Mouse (Mus musculus) right cerebral cortex, postnatal 25 days (tissue): ENCODE data around the gene Btnl10.

ENCODE experiments used
- DNase-seq: peaks from one replicate; pipeline ENCODE4 v3.0.0; 2022

The Btnl10 gene

DNA sequence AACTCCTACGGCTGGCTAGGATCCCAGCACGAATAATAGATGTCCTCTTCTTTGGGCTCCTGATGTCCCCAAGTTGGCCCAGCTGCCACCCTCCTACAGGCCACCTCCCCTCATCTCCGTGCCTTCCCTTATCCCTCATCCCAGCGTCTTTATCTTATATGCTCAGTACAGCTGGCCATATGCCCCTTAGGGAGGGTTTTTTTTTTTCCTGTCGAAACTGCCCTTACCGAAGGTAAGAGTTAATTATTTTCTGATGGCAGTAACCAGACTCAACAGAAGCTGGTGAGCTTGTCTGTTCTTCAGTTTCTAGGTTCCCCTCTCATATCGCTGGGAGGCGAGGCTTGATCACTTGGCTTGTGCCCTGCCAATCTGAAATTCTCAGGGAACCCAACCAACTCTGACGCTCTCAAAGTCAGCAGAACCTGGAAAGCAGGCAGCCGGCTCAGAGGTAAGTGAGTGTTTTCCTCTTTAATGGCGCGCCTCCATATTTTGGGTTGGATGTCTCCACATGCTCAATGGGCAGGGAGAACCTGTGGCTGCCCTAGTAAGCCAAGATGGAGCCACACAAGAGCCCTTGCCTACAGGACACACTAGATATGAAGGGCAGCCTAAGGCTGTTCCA is at the start of gene Btnl10:
Gene Btnl10 (plus strand): TSS at position 164 of the 622 bp plus-strand sequence.
- DNase-seq: no peak

DNA sequence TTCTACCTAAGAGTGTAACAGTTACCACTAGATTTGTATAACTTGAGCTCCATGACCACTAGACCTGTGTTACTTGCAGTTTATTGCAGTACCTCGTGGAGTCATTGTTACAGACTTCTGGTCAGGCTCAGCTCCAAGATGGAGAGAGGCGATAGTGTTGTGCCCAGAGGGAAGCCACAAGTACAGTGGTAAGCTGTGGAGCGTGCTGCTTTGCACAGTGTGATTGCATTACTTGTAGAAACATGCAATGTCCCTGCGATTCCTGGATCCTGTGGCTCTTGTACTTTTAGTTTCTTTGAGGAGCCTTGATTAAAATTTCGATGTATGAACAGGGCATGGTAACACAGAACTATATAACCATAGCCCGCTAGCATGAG is 49.8 kb upstream of the Btnl10 start:
- no peak for DNase-seq

DNA sequence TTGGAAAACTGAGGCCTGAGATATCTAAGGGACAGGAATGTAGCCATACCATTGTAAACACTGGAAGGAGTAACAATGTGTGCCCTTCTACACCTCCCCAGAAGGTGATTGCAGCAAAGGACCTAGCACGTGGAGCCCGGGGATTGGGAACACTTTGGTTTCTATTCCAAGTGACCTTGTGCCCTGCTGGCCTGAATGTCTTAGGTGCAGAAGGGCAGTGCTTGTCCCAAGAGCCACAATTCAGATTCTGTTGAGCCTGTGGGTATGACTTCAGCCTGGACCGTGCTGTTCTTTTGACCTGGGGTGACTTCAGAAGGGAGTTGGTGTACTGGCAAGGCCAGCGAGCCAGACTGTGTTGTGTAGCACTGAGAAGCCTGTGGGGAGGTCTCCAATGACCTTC is 46.7 kb upstream of the Btnl10 start:
- DNase-seq: no peak

DNA sequence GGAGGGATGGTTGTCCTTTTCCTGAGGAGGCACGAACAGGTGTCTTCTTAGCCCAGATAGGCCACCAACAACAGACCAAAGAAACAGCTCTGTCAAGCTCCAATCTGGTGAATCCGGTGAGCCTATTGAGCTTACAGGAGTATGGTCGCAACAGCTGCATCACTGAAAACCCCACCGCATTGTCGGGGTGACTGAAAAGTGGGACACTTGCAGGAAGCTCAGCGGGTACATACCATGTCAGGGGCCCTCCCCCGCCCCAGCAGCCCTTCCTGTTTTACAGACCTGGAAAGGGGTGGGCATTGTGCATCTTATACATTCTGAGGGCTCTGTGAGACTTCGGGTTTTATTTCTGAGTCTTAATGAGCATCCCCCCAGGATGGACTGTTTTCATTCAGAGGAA is 34.0 kb upstream of the Btnl10 start:
- DNase-seq: no peak

DNA sequence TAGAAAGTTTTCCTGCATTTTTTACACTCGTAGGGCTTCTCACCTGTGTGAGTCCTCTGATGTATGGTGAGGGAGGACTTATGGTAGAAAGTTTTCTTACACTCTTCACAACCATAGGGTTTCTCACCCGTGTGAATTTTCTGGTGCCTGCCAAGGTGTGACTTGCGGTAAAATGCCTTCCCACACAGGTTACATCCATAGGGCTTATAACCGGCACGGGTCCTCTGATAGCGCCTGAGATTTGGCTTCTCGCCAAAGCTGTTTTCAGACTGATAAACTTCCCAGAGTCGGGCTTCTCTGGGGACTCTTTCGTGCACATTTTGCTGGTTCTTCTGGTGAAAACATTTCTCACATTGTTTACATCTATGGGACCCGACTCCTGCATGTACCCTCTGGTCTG is 27.2 kb upstream of the Btnl10 start:
- DNase-seq: no peak

DNA sequence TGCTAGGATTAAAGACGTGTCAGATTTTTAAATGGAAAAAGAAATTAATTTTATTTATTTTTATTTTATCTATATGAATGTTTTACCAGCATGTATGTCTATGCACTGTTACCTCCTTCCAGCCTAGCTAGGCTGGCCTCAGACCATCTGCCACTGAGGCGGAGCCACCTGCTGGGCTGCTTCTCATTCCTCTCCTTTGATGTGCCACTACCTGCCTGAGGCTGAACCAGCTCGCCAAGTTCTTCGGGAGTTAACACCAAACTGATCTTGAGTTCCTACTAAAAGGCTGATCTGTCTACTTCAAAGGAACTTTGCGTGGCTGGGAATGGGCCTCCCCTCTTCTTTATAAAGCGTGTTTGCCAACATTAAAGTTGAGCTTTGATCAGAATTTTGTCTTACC is 23.3 kb upstream of the Btnl10 start:
- no peak for DNase-seq

DNA sequence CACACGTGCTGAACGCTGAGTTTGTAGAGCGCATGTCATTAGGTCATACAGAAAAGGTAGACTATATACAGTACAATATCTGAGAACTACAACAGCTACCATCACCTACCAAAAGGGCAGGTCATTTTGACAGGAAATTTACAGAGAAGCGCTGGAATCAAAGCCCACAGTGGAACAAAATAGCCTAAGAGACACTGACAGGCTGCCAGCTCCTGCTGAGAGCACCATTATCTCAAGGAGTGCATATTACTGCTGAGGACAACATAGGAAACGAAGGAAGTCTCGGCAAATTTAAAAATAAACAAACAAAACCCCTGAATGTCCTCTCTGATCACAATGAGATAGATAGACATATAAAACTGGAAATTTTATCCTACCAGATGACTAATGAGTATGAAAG is 20.2 kb upstream of the Btnl10 start:
- no peak for DNase-seq

DNA sequence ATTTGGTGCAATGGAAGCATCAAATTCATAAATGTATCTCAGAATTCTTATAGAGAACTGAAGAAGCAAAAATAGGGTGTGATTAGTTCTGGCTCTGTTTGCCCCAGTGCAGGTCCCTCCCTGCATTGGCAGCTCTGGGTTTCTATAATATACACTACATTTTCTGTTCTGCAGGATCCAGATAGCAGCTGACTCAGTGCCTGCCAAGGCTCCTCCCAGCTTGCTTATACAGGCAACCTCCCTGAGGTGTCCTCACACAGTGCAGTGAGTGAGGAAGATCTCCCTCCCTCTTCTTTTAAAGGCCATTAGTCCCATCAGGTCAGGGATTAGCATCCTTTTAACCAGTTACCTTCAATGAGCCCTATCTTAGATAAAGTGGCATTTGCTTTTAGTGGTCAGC is 16.6 kb upstream of the Btnl10 start:
- no peak for DNase-seq

DNA sequence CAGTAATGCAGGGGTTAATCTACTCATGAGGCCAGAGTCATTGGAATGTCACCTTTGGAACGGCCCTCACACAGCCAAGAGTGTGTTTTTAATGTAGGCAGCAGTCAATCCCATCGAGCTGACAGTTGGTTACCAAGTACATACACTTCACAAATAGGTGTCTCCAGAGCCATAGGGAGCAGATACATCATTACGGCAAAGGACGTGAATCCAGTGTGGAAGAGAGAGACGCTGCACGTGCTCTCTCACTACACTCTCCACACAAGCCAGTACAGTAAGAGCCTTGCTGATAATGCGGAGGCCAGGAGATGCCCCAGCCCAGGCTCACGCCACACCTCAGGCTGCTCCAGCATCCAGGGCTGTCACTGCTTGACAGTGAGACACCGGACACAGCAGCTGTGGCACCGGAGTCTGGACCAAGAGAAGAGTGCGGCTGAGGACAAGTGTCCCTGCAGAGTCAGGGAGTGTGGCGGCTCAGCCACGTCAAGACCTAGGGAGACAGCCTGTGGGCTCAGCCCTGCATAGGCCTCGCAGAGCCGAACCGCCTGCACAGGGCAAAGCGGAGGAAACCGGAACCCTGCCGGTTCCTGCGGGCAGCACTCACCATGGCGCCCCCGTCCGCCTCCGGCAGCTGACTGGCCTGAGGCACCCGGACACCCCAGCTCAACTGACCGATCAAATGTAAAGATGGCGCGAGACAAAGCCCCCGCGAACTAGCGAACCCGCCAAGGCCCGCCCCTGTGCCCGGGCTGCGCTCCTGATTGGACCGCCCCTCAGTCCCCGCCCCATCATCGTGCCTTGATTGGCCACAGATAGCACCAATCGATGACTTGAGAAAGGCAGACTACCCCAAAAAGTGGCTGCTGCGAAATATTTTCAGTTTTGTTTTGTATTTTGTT is 13.9 kb upstream of the Btnl10 start, which contains the start of gene Zfp39:
Gene Zfp39 (minus strand): TSS at position 715 of the 899 bp plus-strand sequence.
- DNase-seq: peak; percentile 96

DNA sequence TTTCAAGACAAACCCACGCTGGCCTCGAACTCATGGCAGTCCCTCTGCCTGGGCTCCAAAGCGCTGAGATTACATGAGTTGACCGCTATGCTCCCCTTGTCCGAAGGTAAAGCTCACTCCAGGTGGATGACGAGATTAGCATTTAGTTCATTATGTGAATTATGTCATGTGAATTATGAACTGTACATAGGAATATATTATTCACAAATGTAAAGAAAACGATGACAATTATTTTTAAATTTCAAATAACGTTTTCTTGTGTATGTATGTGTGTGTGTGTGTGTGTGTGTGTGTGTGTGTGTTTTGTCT is 13.3 kb upstream of the Btnl10 start:
- no peak for DNase-seq

DNA sequence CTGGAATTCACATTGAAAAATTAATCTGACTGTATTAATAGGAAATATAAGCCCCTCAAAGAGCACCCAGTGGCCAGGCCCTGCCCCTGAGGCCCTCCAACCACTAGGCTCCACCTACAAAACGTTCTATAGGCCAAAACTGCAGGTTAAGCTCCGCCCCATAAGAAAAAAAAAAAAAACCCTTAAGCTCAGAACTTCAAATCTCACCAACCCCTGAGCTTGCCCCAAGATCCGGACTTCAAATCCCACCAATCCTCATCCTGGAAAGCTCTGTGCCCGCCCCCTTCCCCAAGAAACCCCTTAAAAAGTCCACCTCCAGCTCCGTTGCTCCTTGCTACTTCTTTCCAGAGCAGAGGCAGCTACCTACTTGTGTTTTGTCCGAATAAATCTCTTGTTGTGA is 12.9 kb upstream of the Btnl10 start:
- no peak for DNase-seq

DNA sequence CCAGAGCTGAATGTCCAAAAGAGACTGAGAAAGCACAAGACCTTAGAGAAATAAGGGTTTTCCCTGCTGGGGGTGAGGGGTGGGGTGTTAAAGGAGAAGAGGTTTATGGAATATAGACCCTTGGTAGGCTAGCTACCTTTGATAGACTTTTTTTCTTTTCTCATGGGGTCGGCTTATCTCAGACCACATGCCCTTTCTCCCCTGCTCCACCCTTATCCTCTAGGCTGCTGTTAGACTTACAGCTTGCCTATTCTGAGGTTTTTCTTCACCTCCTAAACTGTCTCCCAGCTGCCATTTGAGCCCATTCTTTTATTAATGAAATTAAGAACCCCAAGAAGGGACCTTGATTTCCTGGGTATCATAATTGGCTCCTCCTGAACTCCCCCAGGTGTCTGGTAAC is 3.9 kb upstream of the Btnl10 start:
- no peak for DNase-seq

DNA sequence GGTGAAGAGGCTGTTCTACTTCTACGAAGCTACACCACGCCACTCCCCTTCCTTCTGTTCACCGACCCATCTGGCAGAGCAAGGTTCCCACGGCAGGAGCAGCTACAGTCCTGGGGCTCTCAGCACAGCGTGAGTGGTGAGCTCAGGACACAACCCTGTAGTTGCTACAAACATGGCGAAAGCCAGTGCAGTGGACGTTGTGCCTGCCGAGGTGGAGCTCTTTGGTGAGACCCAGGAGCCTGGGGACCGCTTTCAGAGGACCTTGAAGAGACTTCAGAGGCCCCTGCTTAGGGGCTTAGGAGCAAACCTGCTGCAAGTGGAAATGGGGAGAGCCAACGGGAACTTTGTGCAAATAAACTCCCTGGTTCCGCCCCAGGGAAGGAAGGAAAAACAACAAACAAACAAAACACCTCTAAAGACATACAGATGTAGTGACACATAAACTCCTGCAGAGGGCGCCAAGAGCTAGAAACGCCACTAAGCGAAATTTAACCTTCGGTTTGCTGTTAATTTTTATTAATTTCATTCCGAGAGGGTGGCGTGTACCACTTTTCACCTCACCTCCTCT is 3.2 kb upstream of the Btnl10 start:
- DNase-seq: no peak

DNA sequence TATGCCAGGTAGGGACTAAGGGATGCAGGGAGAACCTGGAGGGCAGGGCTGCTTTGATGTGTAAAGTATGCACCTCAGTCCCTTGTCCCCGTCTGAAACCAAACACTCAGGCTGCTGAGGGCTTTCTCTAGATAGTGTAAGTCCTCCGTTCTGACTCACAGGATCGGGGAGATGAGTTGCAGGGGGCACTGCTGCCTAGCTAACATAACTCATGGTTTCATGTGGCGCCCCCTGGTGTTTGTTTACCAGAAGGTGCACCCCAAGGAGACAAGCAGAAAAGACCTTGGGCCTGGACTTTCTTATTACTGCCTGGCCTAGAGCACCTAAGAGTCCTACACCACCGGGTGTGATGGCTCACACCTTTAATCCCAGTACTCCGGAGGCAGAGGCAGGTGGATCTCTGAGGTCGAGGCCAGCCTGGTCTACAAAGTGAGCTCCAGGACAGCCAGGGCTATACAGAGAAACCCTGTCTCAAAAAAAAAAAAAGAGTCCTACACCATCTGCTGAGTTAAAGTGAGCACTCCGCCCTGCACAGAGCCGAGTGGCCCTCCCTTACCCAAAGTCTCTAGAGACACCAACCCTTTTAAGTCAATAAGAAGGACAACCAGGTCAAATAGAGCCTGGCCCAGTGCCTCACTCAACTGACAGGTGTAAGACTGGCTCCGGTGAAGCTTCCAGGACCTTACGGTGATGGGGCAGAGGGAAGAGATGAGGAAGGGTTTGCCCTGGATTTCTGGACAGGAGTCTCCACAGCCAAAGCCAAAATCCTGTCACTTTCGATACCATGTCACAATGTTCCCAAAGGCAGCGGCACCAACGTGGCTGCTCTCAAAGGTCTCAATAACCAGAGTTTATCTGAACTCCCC is 596 bp upstream of the Btnl10 start:
- DNase-seq: no peak

DNA sequence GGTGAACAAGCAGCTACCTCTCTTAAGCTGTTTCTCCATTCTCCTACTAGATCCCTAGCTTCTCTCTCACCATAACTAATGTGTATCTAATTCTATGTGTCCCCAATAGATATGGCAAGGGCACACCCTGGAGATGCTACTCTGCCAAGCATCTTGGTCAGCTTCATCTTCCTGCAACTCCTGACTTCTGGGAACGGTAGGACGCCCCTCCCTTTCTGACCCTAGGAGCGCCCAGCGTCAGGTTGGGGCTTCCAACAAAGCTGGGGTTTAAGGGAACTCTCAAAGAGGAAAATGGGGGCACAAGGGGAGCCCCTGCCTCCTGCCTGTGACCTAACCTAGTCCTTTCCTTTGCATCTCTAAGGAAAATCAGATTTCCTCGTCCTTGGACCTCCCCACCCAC is 1.1 kb downstream of the Btnl10 start:
- DNase-seq: no peak

DNA sequence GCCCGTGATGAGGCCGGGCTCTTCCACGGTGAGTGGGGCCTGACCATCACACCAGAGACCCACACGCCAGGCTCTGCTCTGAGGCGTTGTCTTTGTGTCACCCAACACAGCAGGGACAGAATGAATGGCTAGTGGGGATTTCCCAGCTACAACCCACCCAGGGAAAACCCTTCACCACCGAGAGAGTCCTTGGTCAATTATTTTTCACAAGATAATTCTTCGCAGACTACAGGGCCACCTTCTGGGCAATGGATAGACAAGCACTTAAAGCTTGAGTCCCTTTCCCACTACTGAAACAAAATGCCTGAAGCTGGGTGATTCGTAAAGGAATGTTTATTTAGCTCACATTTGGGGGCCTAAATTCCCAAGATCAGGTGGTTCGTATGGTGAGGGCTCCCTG is 4.7 kb downstream of the Btnl10 start:
- no peak for DNase-seq

DNA sequence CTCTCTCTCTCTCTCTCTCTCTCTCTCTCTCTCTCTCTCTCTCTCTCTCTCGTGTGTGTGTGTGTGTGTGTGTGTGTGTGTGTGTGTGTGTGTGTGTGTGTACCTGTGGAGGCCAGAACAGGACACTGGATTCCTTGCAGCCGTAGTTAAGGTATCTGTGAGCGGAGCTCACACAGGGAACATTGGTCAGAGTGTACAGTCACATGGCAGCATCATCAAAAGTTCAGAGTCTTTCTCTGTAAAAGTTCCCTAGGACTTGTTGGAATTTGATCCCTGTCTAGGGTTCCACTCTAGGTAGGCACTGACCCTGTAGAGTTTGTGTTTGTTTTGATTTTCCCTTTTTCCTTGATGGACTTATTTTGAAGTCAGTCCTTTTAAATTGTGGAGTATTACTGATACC is 8.9 kb downstream of the Btnl10 start:
- DNase-seq: no peak

DNA sequence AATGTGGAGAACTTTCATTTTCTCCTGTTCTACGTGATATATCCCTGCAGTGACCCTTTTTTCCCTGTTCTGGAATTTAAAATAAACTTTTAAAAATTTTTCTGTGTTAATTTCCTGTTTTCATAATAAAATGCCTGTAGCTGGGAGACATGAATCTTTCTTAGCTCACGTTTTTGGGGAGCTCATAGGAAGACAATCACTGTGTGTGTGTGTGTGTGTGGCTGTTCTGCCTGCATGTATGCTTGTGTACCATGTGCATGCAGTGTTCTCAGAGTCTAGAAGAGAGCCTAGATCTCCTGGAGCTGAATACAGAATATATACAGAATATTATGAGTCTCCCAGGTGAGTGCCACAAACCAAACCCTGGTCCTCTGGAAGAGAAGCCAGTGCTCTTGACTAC is 9.3 kb downstream of the Btnl10 start:
- DNase-seq: no peak

DNA sequence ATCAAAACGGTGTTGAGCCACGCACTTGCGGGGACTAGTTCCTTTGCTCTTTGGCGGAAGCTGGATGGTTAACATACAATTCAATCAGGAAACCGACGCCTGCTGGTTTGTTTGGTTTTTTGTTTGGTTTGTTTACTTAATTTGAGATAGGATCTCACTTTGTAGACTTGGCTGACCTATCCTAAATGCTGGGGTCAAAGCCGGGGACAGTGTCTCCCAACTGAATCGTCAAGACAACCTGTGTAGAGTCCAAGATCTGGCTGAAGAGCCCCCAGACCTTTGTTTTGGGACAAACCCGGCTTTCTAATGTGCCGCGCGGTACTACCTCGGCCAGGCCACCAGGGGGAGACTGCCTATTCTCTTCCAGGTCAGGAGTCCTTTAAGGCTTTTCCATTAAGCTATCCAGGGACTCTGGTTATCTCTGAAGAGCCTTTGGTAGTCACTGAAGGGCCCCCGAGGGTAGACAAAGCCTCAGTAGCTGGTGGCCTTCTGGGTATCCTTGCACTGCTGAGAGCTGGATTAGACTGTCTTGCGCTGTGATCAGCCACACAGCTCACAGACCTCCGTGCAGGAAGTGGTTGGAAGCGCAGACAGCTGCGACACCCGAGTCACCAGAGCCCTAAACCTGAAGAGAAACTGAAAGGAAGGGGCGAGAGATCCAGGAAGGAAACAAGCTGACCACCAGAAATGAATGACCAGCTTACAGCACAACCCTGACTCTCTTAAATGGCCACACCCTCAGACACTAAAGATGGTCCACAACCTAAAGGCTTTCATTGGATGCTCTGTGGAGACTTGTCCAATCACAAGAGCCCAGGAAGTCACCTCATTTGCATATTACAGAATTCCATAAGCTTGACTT is 10.3 kb downstream of the Btnl10 start:
- DNase-seq: no peak

DNA sequence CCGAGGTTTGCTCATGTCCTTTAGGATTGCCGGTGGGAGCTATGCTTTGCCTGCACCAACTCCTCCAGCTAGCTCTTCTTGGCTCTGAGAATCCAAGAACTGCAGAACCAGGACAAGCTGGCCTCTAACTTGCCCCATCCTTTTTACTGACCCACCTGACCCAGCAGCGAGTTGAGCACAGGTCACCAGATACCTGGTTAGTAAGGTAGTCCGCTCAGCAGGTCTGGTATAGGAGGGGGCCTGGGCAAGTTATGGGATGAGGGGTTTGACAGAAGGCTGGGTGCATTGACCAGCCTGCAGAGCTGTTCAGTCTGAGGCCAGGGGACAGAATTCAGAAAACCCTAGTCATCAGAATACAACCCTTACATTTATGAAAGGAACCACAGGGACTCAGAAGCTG is 11.3 kb downstream of the Btnl10 start:
- no peak for DNase-seq

DNA sequence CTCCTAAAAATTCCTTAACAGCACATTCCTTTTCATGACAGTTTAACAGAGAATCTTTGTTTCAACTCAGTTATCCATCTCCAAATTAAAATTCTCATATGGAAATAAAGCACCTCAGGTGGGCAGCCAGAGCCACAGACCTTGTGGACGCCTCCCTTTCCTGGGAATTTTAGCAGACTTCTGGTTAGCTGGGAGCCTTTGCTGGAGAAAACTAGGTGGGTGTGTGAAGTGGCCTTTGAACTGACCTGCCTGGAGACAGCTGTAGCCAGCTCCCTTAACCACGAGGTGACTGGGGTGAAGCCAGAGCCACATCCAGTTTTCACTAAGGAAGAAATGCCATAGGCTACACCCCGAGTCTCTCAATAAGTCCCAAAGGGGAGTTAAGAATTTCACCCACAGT is 11.9 kb downstream of the Btnl10 start:
- no peak for DNase-seq

DNA sequence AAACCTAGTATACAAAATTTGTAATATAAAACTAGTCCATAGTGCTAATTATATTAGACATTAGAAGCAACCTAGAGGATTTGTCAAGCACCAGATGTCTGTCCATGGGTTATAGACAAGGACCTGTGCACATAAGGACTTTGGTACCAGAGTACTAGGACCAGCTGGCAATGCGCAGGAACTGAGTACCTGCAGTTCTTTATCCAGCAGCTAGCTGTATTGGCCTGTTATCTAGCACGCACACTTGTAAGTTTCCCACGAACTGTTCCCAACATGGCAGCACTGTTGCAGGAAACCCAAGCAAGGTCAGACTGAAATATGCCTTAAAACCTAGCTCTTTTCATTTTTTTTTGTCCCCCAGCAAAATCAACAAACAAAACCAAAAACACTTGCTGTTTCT is 12.5 kb downstream of the Btnl10 start:
- DNase-seq: no peak

DNA sequence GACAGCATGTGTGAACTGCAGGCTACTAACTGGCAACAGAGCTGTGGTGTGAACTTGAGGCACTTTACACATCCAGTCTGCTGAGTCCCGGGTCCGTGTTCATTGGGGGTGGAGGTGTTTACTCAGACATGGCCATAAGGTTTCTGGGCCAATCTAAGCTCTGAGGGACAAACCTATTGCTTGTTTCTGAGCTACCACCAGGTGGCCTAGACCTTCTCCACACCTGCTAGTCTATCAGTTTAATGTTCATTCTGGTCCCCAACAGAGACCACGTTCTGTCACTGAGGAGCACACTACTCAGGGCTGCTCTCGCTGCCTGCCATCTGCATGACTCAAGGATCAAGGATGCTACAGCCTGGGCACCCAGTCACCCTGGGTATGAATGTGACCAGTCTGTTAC is 13.9 kb downstream of the Btnl10 start:
- DNase-seq: no peak
